Mouse (Mus musculus) midbrain, embryonic 10.5 days (tissue): ENCODE results near the gene Wasl. TPM values are rescaled to one million over a fixed set of nuclear protein-coding genes. Genes with fewer than 3 reads are reported as not detected.

ENCODE experiments used
- DNase-seq: peaks from one replicate; pipeline ENCODE4 v3.0.0-alpha.2; 2017; ENCODE audit warnings: low spot score
- H3K27ac ChIP-seq: fragments of 300-500 bp; sonication (generic); replicated peaks from 2 replicates; pipeline ENCODE4 v1.5.1; 2016; ENCODE audit warnings: mild to moderate bottlenecking
- H3K27me3 ChIP-seq: fragments of 300-500 bp; sonication (generic); 2 replicates; pipeline ENCODE4 v1.6.1; 2016; ENCODE audit warnings: low read depth, mild to moderate bottlenecking; ENCODE audit not compliant: poor library complexity, severe bottlenecking
- H3K36me3 ChIP-seq: fragments of 300-500 bp; sonication (generic); 2 replicates; pipeline ENCODE4 v1.6.1; 2016; ENCODE audit warnings: mild to moderate bottlenecking, moderate library complexity
- H3K4me1 ChIP-seq: fragments of 300-500 bp; sonication (generic); 2 replicates; pipeline ENCODE4 v1.6.1; 2016
- H3K4me3 ChIP-seq: fragments of 300-500 bp; sonication (generic); 2 replicates; pipeline ENCODE4 v1.5.1; 2016; ENCODE audit warnings: mild to moderate bottlenecking, moderate library complexity
- H3K9me3 ChIP-seq: fragments of 300-500 bp; sonication (generic); replicated peaks from 2 replicates; pipeline ENCODE4 v1.6.1; 2016; ENCODE audit warnings: mild to moderate bottlenecking
- WGBS: fragments of 180-500 bp; shearing (Covaris S2); methylation state at CpG from one replicate; pipeline ENCODE4 v1.1.7; 2016; 5-methylcytosine and 5-hydroxymethylcytosine counted together
- polyA plus RNA-seq: library from polyadenylated mRNA; unstranded; fragments of >200 nt; fragmentation: Nextera tagmentation; extraction: Ambion mirVana; gene quantifications from 2 replicates; pipeline ENCODE4 v1.2.1, GENCODE M21; 2016

Wasl gene
- polyA plus RNA-seq, 1 experiment from 2014 or later = 62.0 TPM

DNA sequence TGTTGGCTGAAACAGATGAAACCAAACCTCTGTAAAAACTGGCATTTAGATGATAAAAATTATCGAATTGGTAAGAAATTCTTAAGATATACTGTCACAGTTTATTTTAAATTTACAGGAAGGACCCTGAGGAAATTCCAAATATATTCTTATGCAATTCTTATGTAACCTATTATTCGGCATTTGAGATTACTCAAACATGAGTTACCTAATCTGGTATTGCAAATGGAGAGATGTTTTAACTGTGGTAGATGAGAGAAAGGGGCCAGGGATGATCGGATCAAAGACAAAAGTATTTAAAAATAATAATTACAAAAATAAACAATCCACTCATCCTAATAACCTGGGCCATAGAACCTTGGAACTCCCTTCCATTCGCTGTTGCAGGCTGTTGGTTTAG is 54.5 kb downstream of the Wasl start:
- Histone ChIP-seq H3K4me1 (no peaks in the 10 kb centered on the region), H3K9me3 (no peaks in the 10 kb centered on the region), H3K27ac (no peak overlapping the region), H3K4me3 (no peak overlapping the region), H3K27me3 (no peaks in the 10 kb centered on the region), H3K36me3 (peaks cover 31% of the 10 kb centered on the region)
- DNase-seq = no peak
- WGBS = 94% methylated on average over 4 of the region's 4 CpGs

- Histone ChIP-seq H3K9me3 (no peaks in the 10 kb centered on the region), H3K4me1 (no peaks in the 10 kb centered on the region), H3K27ac (no peak overlapping the region), H3K27me3 (no peaks in the 10 kb centered on the region), H3K36me3 (peaks cover 22% of the 10 kb centered on the region), H3K4me3 (no peak overlapping the region)
- DNase-seq = no peak
- 88% methylated on average over 4 of the region's 4 CpGs for WGBS
Observed at GRCm38 (mm10) chr6:24609531-24609930, 55.3 kb downstream of the Wasl start.

DNA sequence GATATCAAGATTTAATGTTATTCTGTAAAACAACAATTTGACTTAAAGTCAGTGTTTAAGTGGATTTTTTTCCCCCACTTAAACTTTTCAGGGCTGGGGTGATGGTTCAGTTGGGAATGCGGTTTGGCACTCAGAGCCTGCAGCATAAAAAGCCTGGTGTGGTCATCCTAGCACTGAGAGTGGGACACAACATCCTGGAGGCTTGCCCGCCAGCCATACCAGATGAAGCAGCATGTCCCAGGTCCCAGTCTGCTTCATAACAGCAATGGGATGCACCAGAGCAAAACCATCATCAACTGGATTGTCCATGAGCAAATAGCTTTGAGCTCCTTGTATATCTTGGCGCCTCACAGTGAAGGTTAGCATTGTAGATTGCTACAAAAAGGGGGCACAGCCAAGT is 56.1 kb downstream of the Wasl start:
- WGBS = 91% methylated on average over 3 of the region's 3 CpGs
- no peak overlapping the region for H3K4me3 ChIP-seq
- H3K36me3 ChIP-seq = peaks cover 14% of the 10 kb centered on the region
- H3K4me1 ChIP-seq = no peaks in the 10 kb centered on the region
- no peak overlapping the region for H3K27ac ChIP-seq
- DNase-seq = no peak
- H3K9me3 ChIP-seq = no peaks in the 10 kb centered on the region
- no peaks in the 10 kb centered on the region for H3K27me3 ChIP-seq

DNA sequence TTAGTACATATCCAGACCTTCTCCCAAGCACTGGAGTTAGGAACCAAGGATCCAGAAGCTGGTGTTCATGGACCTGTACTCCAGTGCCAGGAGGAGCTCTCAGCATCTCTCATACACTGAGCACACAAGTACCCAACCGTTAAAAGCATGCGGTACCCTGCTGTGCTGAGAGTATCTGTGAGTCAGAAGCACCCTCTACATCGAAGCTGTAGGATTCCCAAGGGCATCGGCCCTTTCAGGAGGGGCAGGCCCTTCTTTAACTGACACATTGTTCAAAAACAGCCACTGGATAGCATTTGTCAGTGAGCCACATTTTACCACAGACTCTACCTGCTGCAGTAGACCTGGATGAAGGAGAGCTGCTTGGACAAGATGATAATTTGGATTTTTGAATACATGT is 56.7 kb downstream of the Wasl start:
- 77% methylated on average over 4 of the region's 4 CpGs for WGBS
- H3K27me3 ChIP-seq = no peaks in the 10 kb centered on the region
- no peaks in the 10 kb centered on the region for H3K9me3 ChIP-seq
- peaks cover 8% of the 10 kb centered on the region for H3K36me3 ChIP-seq
- H3K4me3 ChIP-seq = no peak overlapping the region
- no peak overlapping the region for H3K27ac ChIP-seq
- no peaks in the 10 kb centered on the region for H3K4me1 ChIP-seq
- no peak for DNase-seq

DNA sequence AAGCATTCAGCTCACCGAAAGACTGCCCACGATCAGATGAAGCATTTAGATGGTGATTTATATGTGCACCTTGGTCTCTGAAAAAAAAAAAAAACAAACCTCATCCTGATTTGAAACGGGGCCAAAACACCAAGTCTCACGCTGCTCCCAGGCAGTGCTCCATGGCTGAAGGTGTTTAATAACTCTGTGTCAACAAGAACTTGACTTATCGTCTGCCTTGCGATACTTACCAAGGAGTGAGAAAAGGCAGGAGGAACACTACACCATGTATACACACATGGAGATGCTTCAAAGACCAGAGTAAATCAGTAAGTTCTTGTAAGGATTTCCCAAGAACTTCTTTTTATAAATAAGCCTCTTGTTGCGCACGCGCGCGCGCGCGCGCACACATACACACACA is 57.3 kb downstream of the Wasl start:
- H3K4me1 ChIP-seq = no peaks in the 10 kb centered on the region
- DNase-seq = no peak
- H3K27me3 ChIP-seq = no peaks in the 10 kb centered on the region
- H3K27ac ChIP-seq = no peak overlapping the region
- no peak overlapping the region for H3K4me3 ChIP-seq
- peaks cover 2% of the 10 kb centered on the region for H3K36me3 ChIP-seq
- 96% methylated on average over 15 of the region's 15 CpGs for WGBS
- no peaks in the 10 kb centered on the region for H3K9me3 ChIP-seq

DNA sequence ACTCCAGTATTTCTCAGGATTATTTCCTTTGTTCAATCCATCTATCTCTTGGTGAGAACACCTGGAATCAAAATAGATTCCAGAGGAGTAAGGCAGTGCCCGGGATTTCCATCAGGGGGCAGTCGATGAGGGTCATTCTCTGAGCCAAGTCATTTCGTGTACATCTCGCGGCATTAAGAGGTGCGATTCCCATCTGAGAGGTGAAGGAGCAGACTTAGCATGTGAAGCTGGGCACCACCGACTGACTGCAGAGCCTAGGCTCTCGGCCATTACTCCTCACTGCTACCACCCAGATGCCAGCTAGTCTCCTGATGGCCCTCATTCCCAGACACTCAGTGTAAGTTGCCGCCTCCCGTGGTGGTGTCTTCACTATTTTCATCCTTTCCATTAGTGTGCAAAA is 58.3 kb downstream of the Wasl start:
- Histone ChIP-seq H3K4me3 (no peak overlapping the region), H3K9me3 (no peaks in the 10 kb centered on the region), H3K27me3 (no peaks in the 10 kb centered on the region), H3K36me3 (no peaks in the 10 kb centered on the region), H3K27ac (no peak overlapping the region), H3K4me1 (no peaks in the 10 kb centered on the region; the same call in 1 of the 2 replicates)
- WGBS = 77% methylated on average over 10 of the region's 10 CpGs
- DNase-seq = no peak

DNA sequence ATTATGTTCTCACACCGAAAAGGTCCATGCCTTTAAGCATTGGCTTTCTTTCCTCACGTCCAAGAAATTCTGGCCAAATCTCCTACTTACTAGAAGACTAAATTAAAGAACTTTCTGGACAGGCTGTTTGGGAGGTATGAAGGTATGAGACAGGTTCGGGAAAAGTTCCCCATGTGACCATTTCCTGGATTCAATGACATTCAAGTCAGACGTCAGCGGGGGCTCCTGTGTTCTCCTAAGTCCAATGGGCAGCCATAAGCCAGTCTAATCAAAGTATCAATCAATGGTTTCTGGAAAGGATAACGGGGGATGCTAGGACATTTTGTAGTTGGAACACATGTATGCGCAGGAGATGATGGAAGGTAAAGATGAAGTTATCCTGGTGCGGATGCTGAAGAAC is 59.2 kb downstream of the Wasl start:
- Histone ChIP-seq H3K4me3 (no peak overlapping the region), H3K9me3 (no peaks in the 10 kb centered on the region), H3K27me3 (no peaks in the 10 kb centered on the region), H3K4me1 (no peaks in the 10 kb centered on the region; the same call in 1 of the 2 replicates), H3K27ac (no peak overlapping the region), H3K36me3 (no peaks in the 10 kb centered on the region)
- DNase-seq = no peak
- 95% methylated on average over 8 of the region's 8 CpGs for WGBS

- Histone ChIP-seq H3K9me3 (no peaks in the 10 kb centered on the region), H3K36me3 (no peaks in the 10 kb centered on the region), H3K27me3 (no peaks in the 10 kb centered on the region), H3K4me3 (no peak overlapping the region), H3K27ac (no peak overlapping the region), H3K4me1 (no peaks in the 10 kb centered on the region; the same call in 1 of the 2 replicates)
- DNase-seq = no peak
- 94% methylated on average over 7 of the region's 7 CpGs for WGBS
Observed at GRCm38 (mm10) chr6:24604289-24604688, 60.5 kb downstream of the Wasl start.

- Histone ChIP-seq H3K4me3 (no peak overlapping the region), H3K27me3 (no peaks in the 10 kb centered on the region), H3K36me3 (no peaks in the 10 kb centered on the region), H3K4me1 (no peaks in the 10 kb centered on the region; the same call in 1 of the 2 replicates), H3K9me3 (no peaks in the 10 kb centered on the region), H3K27ac (no peak overlapping the region)
- DNase-seq = no peak
- WGBS = 93% methylated on average over 5 of the region's 5 CpGs
Observed at GRCm38 (mm10) chr6:24602993-24603392, 61.8 kb downstream of the Wasl start.

DNA sequence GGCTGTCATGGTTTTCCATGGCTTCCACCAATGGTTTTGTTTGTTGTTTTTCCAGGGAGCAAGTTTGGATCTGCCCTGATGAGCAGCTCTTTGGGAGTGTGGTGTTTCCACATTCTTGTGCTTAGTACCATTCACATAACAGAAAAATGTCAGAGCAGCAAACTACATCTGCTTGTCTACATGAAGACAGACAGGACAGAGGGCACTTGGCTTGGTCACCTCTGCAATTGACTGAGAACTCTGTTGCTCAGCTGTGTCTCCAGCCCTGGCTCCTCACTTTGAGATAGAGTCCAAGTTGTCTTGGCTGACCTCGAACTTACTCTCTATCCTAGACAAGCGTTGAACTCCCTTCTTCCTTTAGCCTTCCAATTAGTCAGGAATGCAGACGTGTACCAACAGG is 62.5 kb downstream of the Wasl start:
- H3K27me3 ChIP-seq = no peaks in the 10 kb centered on the region

GRCm38 (mm10) chr6:24601668-24602067 is 63.1 kb downstream of the Wasl start:
- Histone ChIP-seq H3K36me3 (no peaks in the 10 kb centered on the region), H3K4me3 (no peak overlapping the region), H3K27me3 (no peaks in the 10 kb centered on the region), H3K27ac (no peak overlapping the region), H3K9me3 (no peaks in the 10 kb centered on the region), H3K4me1 (peaks cover 6% of the 10 kb centered on the region; the same call in 1 of the 2 replicates)
- WGBS = 59% methylated on average over 1 of the region's 1 CpGs
- DNase-seq = no peak

More for the DNA sequence above, 62.5 kb downstream of the Wasl start:
- DNase-seq = no peak
- 75% methylated on average over 3 of the region's 3 CpGs for WGBS
- Histone ChIP-seq H3K9me3 (no peaks in the 10 kb centered on the region), H3K4me1 (peaks cover 5% of the 10 kb centered on the region; the same call in 1 of the 2 replicates), H3K27ac (no peak overlapping the region), H3K4me3 (no peak overlapping the region), H3K36me3 (no peaks in the 10 kb centered on the region)

DNA sequence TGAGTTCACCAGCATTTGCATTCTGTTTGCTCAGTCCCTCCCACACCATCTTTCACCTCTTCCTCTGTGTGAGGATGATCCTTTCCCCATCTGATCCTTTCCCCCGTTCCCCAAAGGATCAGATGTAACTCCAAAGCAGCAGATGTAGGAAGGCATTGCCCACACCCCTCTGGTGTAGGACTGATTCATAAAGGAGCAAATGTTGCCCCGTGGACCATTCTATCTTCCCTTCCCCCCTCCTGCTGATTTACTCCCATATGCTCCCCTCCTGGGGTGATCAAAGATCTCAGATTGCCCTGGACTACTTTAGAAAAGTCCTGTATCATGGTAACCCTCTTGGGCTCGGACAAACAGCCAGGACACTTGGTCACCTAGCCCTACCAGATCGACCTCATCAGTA is 64.1 kb downstream of the Wasl start:
- peaks cover 6% of the 10 kb centered on the region; the same call in 1 of the 2 replicates for H3K4me1 ChIP-seq
- no peak for DNase-seq
- WGBS = 81% methylated on average over 4 of the region's 4 CpGs
- no peaks in the 10 kb centered on the region for H3K36me3 ChIP-seq
- no peaks in the 10 kb centered on the region for H3K9me3 ChIP-seq
- H3K27me3 ChIP-seq = no peaks in the 10 kb centered on the region
- no peak overlapping the region for H3K4me3 ChIP-seq
- no peak overlapping the region for H3K27ac ChIP-seq

- H3K9me3 ChIP-seq = no peaks in the 10 kb centered on the region
- DNase-seq = no peak
- H3K27ac ChIP-seq = no peak overlapping the region
- H3K27me3 ChIP-seq = no peaks in the 10 kb centered on the region
- no peaks in the 10 kb centered on the region for H3K36me3 ChIP-seq
- 90% methylated on average over 6 of the region's 6 CpGs for WGBS
- H3K4me1 ChIP-seq = peaks cover 6% of the 10 kb centered on the region; the same call in 1 of the 2 replicates
- H3K4me3 ChIP-seq = no peak overlapping the region
Observed at GRCm38 (mm10) chr6:24600134-24600533, 64.7 kb downstream of the Wasl start.

DNA sequence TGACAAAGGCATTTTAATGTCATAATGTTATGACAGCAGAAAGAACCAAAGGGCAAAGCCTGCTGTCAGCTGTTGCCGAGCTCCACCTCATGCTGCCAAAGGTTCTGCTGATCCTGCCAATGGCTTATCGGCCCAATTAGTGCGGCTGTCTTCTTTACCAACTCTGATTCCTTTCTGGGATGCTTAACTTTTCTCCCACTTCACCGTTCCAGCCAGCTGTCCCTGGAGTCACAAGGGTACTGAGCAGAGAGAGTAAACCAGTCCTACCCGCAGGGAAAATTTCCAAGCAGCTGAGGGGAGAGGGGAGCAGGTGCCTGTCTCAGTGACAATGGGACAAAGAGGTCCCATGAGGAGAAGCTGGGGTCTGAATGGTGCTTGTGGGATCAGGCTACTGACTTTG is 65.2 kb downstream of the Wasl start:
- 93% methylated on average over 5 of the region's 5 CpGs for WGBS
- Histone ChIP-seq H3K27me3 (no peaks in the 10 kb centered on the region), H3K27ac (no peak overlapping the region), H3K4me3 (no peak overlapping the region), H3K4me1 (peaks cover 6% of the 10 kb centered on the region; the same call in 1 of the 2 replicates), H3K36me3 (no peaks in the 10 kb centered on the region), H3K9me3 (no peaks in the 10 kb centered on the region)
- DNase-seq = no peak
